Mouse (Mus musculus): Measurements from ENCODE around the gene 2610008E11Rik. TPM values are rescaled to one million over a fixed set of nuclear protein-coding genes. Genes with fewer than 3 reads are reported as not detected.
A peak's percentile ranks its signal among the peaks of the same experiment; 100 is the strongest.

The 2610008E11Rik gene
- polyA plus RNA-seq (2015; fragmentation: Nextera tagmentation; extraction: Ambion mirVana): 57.1 and 58.6 TPM in 2 replicates

DNA sequence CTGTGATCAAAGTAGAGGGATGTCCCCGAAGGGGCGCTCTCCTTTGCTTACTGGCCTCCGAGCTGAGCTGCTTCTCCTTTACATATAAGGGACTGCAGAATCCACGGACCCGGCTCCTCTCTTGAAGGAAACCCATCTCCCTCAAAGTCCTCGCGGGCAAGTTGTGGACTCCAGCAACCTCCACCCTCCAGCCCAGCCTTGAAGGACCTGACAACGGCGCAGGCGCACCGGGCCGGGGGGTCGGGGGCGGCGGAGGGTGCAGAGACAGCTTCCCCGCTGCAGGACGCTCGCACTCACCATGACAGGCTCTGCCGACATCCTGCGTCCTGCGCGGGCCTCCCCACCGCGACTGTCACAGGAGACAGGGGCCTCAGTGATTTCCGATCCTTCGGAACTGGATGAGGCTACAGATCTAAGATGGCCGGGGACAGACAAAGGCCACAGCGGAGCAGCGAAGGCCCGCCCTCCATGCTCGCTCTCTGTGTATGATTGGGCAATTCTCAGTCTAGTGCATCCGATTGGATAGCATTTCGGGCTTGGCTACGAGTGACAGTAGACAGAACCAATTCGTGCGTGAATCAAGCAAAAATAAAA, at the start of gene 2610008E11Rik:
2610008E11Rik (minus strand) TSS at position 440 of the 594 bp plus-strand sequence.
- H3K9me3 ChIP-seq (replicated peaks; ENCODE audit: control insufficient read depth, low read length, poor library complexity, severe bottlenecking): no peaks in the 10 kb centered on the region
- under 1% methylated on average over 36 of the region's 36 CpGs for WGBS
- H3K27me3 ChIP-seq (ENCODE audit: control insufficient read depth, insufficient read depth, low read depth, low read length): no peaks in the 10 kb centered on the region
- H3K27ac ChIP-seq (ENCODE audit: low read length): peak within 1 kb of the TSS; percentile 100
- peak within 1 kb of the TSS; percentile 94 for H3K4me2 ChIP-seq (ENCODE audit: low read length)
- peak within 1 kb of the TSS; percentile 84 for H3K4me3 ChIP-seq (ENCODE audit: low read depth, low read length)
- ATAC-seq: peak; percentile 100
- peak within 1 kb of the TSS; percentile 99 for H3K9ac ChIP-seq (ENCODE audit: low read depth, low read length)
- H3K4me1 ChIP-seq (ENCODE audit: control insufficient read depth, insufficient read depth, low read length): peaks cover 25% of the 10 kb centered on the region
- peaks cover 6% of the 10 kb centered on the region for H3K36me3 ChIP-seq (ENCODE audit: control insufficient read depth, insufficient read depth, low read length)

DNA sequence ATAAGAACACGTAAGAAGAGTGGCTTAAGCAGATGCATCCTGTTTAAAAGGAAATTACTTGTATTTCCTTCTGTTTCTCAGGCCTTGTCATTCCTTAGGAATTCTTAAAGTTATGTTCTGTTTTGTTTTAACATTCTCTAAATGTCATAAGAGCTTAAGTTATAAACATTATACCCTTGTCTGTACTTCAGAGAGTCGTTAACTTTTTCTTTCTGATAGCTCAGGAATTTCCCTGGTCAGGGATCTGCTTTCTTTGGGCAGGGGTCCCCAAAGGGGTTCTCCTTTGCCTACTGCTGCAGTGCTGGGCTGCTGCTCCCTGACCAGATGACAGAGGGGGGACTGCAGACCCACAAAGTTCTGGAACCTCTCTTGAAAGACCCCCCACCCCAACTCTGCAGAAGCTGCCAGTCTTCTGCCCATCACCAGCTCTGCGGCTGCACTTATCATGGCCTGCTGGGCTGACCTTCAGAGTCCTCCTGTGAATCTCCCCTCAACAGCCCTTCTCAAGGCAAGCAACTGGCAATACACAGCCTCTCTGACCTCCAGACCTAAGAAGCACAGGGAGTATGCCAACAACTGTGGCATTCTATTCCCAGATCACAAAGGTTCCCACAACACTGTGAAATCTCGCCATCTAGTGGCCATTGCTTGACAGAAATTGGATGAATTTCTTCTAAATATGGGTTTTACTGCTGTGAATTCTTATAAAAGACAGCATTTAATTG, 18.9 kb upstream of the 2610008E11Rik start:
- H3K27ac ChIP-seq (ENCODE audit: low read length): no peak overlapping the region
- peak; percentile 85 for ATAC-seq
- no peak overlapping the region for H3K9ac ChIP-seq (ENCODE audit: low read depth, low read length)
- WGBS: 59% methylated on average over 4 of the region's 4 CpGs
- H3K27me3 ChIP-seq (ENCODE audit: control insufficient read depth, insufficient read depth, low read depth, low read length): no peaks in the 10 kb centered on the region
- no peak overlapping the region for H3K4me3 ChIP-seq (ENCODE audit: low read depth, low read length)
- no peak overlapping the region for H3K4me2 ChIP-seq (ENCODE audit: low read length)
- no peaks in the 10 kb centered on the region for H3K36me3 ChIP-seq (ENCODE audit: control insufficient read depth, insufficient read depth, low read length)
- no peaks in the 10 kb centered on the region for H3K9me3 ChIP-seq (replicated peaks; ENCODE audit: control insufficient read depth, low read length, poor library complexity, severe bottlenecking)
- H3K4me1 ChIP-seq (ENCODE audit: control insufficient read depth, insufficient read depth, low read length): no peaks in the 10 kb centered on the region

DNA sequence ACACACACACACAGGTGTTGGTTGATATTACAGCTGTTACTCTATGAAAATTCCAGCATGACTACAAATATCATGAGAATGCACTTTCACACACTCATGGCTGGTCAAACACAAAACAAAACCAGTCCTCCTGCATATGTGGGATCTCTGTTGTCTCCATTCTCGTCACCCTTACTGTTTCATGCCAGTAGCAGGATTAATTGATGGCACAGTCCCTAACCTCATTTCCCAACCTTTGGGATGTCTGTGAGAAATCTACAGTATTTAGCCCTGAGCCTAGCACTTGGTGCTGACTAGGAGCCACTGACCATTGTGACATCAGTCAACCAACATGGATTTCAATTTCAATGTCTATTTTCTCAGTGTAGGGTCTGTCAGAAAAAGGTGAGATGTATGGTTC, 17.7 kb upstream of the 2610008E11Rik start:
- H3K4me3 ChIP-seq (ENCODE audit: low read depth, low read length): no peak overlapping the region
- H3K36me3 ChIP-seq (ENCODE audit: control insufficient read depth, insufficient read depth, low read length): no peaks in the 10 kb centered on the region
- H3K27me3 ChIP-seq (ENCODE audit: control insufficient read depth, insufficient read depth, low read depth, low read length): no peaks in the 10 kb centered on the region
- WGBS: 94% methylated on average over 1 of the region's 1 CpGs
- H3K27ac ChIP-seq (ENCODE audit: low read length): no peak overlapping the region
- ATAC-seq: no peak
- no peaks in the 10 kb centered on the region for H3K4me1 ChIP-seq (ENCODE audit: control insufficient read depth, insufficient read depth, low read length)
- H3K9me3 ChIP-seq (replicated peaks; ENCODE audit: control insufficient read depth, low read length, poor library complexity, severe bottlenecking): no peaks in the 10 kb centered on the region
- no peak overlapping the region for H3K4me2 ChIP-seq (ENCODE audit: low read length)
- H3K9ac ChIP-seq (ENCODE audit: low read depth, low read length): no peak overlapping the region

- Histone ChIP-seq H3K9me3 (replicated peaks; ENCODE audit: control insufficient read depth, low read length, poor library complexity, severe bottlenecking) (no peaks in the 10 kb centered on the region), H3K9ac (ENCODE audit: low read depth, low read length) (no peak overlapping the region), H3K36me3 (ENCODE audit: control insufficient read depth, insufficient read depth, low read length) (no peaks in the 10 kb centered on the region), H3K27me3 (ENCODE audit: control insufficient read depth, insufficient read depth, low read depth, low read length) (no peaks in the 10 kb centered on the region), H3K27ac (ENCODE audit: low read length) (no peak overlapping the region), H3K4me1 (ENCODE audit: control insufficient read depth, insufficient read depth, low read length) (no peaks in the 10 kb centered on the region), H3K4me3 (ENCODE audit: low read depth, low read length) (no peak overlapping the region), H3K4me2 (ENCODE audit: low read length) (no peak overlapping the region)
- 93% methylated on average over 5 of the region's 5 CpGs for WGBS
- no peak for ATAC-seq
Measured at GRCm38 (mm10) chr10:79110482-79110881, 13.1 kb upstream of the 2610008E11Rik start.

DNA sequence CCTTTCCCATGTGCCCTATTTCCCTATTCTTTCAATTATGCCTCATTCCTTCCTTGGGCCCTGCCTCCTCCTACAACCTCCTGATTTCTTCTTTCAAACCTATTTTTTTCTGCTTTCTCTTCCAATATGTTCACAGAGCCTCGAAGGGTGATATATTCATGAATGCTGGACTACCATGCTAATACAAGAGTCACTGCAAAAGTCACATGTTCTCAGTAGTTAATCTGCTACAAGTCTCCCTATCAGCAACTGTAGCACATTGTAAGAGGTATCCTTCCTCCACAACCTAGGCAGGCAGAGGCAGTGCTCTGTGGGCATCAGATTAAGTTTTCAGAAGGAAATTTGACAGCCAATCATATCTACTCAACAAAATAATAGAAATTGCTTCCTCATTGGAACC, 11.8 kb upstream of the 2610008E11Rik start:
- no peak overlapping the region for H3K27ac ChIP-seq (ENCODE audit: low read length)
- H3K27me3 ChIP-seq (ENCODE audit: control insufficient read depth, insufficient read depth, low read depth, low read length): no peaks in the 10 kb centered on the region
- H3K36me3 ChIP-seq (ENCODE audit: control insufficient read depth, insufficient read depth, low read length): no peaks in the 10 kb centered on the region
- H3K9me3 ChIP-seq (replicated peaks; ENCODE audit: control insufficient read depth, low read length, poor library complexity, severe bottlenecking): no peaks in the 10 kb centered on the region
- WGBS: 84% methylated on average over 1 of the region's 1 CpGs
- no peak overlapping the region for H3K4me2 ChIP-seq (ENCODE audit: low read length)
- H3K9ac ChIP-seq (ENCODE audit: low read depth, low read length): no peak overlapping the region
- H3K4me1 ChIP-seq (ENCODE audit: control insufficient read depth, insufficient read depth, low read length): no peaks in the 10 kb centered on the region
- no peak overlapping the region for H3K4me3 ChIP-seq (ENCODE audit: low read depth, low read length)
- no peak for ATAC-seq

DNA sequence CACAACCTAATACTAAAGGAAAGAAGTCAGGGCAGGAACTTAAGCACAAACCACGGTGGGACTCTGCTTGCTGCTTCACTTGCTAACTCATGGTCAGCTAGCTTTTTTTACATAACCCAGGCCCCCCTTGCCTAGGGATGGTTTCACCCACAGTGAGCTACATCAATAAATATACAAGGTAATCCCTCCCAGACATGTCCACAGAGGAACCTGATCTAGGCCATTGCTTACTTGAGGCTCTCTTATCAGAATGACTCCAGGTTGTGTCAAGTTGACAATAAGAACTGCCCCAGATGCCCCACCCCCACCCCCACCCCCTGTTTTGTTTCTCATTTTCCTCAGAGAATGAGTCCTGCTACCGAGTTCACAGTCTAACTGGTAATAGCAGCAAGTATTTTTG, 10.1 kb upstream of the 2610008E11Rik start:
- H3K9me3 ChIP-seq (replicated peaks; ENCODE audit: control insufficient read depth, low read length, poor library complexity, severe bottlenecking): no peaks in the 10 kb centered on the region

GRCm38 (mm10) chr10:79106325-79107282, 9.2 kb upstream of the 2610008E11Rik start:
- H3K4me3 ChIP-seq (ENCODE audit: low read depth, low read length): no peak overlapping the region
- no peaks in the 10 kb centered on the region for H3K9me3 ChIP-seq (replicated peaks; ENCODE audit: control insufficient read depth, low read length, poor library complexity, severe bottlenecking)
- no peak overlapping the region for H3K9ac ChIP-seq (ENCODE audit: low read depth, low read length)
- no peak for ATAC-seq
- H3K4me2 ChIP-seq (ENCODE audit: low read length): no peak overlapping the region
- 72% methylated on average over 8 of the region's 8 CpGs for WGBS
- H3K4me1 ChIP-seq (ENCODE audit: control insufficient read depth, insufficient read depth, low read length): no peaks in the 10 kb centered on the region
- no peaks in the 10 kb centered on the region for H3K36me3 ChIP-seq (ENCODE audit: control insufficient read depth, insufficient read depth, low read length)
- no peaks in the 10 kb centered on the region for H3K27me3 ChIP-seq (ENCODE audit: control insufficient read depth, insufficient read depth, low read depth, low read length)
- H3K27ac ChIP-seq (ENCODE audit: low read length): no peak overlapping the region

More for the DNA sequence above, 10.1 kb upstream of the 2610008E11Rik start:
- no peak overlapping the region for H3K27ac ChIP-seq (ENCODE audit: low read length)
- no peaks in the 10 kb centered on the region for H3K27me3 ChIP-seq (ENCODE audit: control insufficient read depth, insufficient read depth, low read depth, low read length)
- H3K9ac ChIP-seq (ENCODE audit: low read depth, low read length): no peak overlapping the region
- no peak for ATAC-seq
- H3K4me3 ChIP-seq (ENCODE audit: low read depth, low read length): no peak overlapping the region
- H3K4me1 ChIP-seq (ENCODE audit: control insufficient read depth, insufficient read depth, low read length): no peaks in the 10 kb centered on the region
- H3K4me2 ChIP-seq (ENCODE audit: low read length): no peak overlapping the region
- WGBS: 81% methylated on average over 2 of the region's 2 CpGs
- no peaks in the 10 kb centered on the region for H3K36me3 ChIP-seq (ENCODE audit: control insufficient read depth, insufficient read depth, low read length)

DNA sequence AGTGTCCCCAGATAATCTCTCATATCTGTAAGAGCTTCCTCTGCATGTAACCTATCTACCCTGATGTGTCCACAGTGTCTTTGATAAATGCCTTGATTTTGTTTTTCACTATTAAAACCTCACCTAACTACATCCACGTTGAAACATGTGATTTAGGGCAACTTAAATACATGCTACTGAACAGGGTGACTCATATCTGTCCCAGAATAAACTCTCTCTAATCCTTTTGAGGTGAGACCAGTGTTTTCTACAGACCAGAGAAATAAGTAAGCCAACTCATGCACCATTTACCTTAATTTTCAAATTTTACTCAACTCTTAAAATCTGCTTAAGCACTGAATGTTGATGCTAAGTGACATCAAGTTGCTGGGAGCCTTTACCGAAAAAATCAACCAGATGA, 694 bp downstream of the 2610008E11Rik start:
- 10% methylated on average over 2 of the region's 2 CpGs for WGBS
- H3K36me3 ChIP-seq (ENCODE audit: control insufficient read depth, insufficient read depth, low read length): peaks cover 10% of the 10 kb centered on the region
- H3K4me1 ChIP-seq (ENCODE audit: control insufficient read depth, insufficient read depth, low read length): peaks cover 25% of the 10 kb centered on the region
- peak overlapping the region; percentile 84 for H3K4me3 ChIP-seq (ENCODE audit: low read depth, low read length)
- peak overlapping the region; percentile 100 for H3K27ac ChIP-seq (ENCODE audit: low read length)
- peak overlapping the region; percentile 99 for H3K9ac ChIP-seq (ENCODE audit: low read depth, low read length)
- peak overlapping the region; percentile 94 for H3K4me2 ChIP-seq (ENCODE audit: low read length)
- no peaks in the 10 kb centered on the region for H3K27me3 ChIP-seq (ENCODE audit: control insufficient read depth, insufficient read depth, low read depth, low read length)
- no peaks in the 10 kb centered on the region for H3K9me3 ChIP-seq (replicated peaks; ENCODE audit: control insufficient read depth, low read length, poor library complexity, severe bottlenecking)
- ATAC-seq: no peak

Measured in midbrain, embryonic 16.5 days (tissue).